9 mouse cellular contexts compared by ENCODE assay signal in the genomic region with DNA sequence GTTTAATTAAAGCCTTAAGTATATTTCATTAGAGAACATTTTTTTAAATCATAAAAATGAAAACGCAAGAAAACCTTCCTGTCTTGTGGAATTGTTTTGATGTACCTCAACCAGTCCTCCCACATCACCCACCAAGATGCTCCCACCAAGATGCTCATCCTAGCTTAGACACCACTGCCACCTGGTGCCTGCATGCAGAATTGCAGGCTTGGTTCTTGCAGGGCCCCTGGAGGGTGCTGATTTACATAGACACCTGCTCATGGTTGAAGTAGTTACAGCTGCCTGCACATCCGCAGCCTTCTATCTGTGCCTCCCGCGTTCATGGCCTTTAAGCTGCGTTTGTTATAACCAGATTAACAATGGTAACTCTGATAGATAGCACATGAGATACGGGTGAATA.
A peak's percentile ranks its signal among the peaks of the same experiment; 100 is the strongest.
DNase-seq lines count a peak whose midpoint lies in the region; ATAC-seq lines count a peak whose summit lies in the region.
"Had no signal": no experiment of that assay in that cellular context is flagged by ENCODE, and none has a peak within 500 bp of the region (broad histone marks: within the 10 kb centered on the region; RNA-seq: fewer than 3 reads in every experiment).

No protein-coding gene starts in this region.

- H3K27me3 ChIP-seq in splenic B cell, adult 2 months (ENCODE audit: control insufficient read depth, insufficient read depth, low read length, poor library complexity, severe bottlenecking), result no peaks in the 10 kb centered on the region
- H3K27me3 ChIP-seq: liver, embryonic 15.5 days had no signal

- H3K36me3 ChIP-seq in splenic B cell, adult 2 months (ENCODE audit: control insufficient read depth, insufficient read depth, low read length, poor library complexity, severe bottlenecking), result no peaks in the 10 kb centered on the region
- H3K36me3 ChIP-seq: liver, embryonic 15.5 days had no signal

- DNase-seq in CD4-positive, CD25-positive, alpha-beta regulatory T cell, adult 2 months (ENCODE audit: low read depth, low spot score), result peak; percentile 29
- DNase-seq in adipocyte (ENCODE audit: low spot score), result peak; percentile 75
- peak; percentile 75 for DNase-seq in embryo, embryonic 9.5 days (ENCODE audit: extremely low spot score)
- peak; percentile 52 for DNase-seq in heart, adult 8-10 months (ENCODE audit: low spot score)
- DNase-seq in layer of hippocampus, adult 9-11 months, result peak; percentile 63
- DNase-seq in lung, postnatal 36 days, result peak; percentile 43
- DNase-seq in splenic B cell, adult 2 months (ENCODE audit: low read depth, low spot score), result peak; percentile 28

- no peak for ATAC-seq in CD4-positive, CD25-positive, alpha-beta regulatory T cell, adult 4 months
